Mouse (Mus musculus) small intestine, adult 2 months (tissue): ENCODE measurements around the gene Cib3. TPM values are rescaled to one million over a fixed set of nuclear protein-coding genes. Genes with fewer than 3 reads are reported as not detected.
A peak's percentile ranks its signal among the peaks of the same experiment; 100 is the strongest.

Source experiments
- H3K27ac ChIP-seq: fragments of 200-500 bp; 2 replicates; pipeline ENCODE4 v1.5.1; 2012; ENCODE audit warnings: low read depth, low read length, control low read depth, inconsistent platforms; ENCODE audit not compliant: insufficient read depth
- H3K27me3 ChIP-seq: fragments of 200-500 bp; 2 replicates; pipeline ENCODE4 v1.6.1; 2012; ENCODE audit warnings: mild to moderate bottlenecking, moderate library complexity, low read length, inconsistent platforms; ENCODE audit not compliant: control insufficient read depth, insufficient read depth
- H3K36me3 ChIP-seq: fragments of 200-500 bp; 2 replicates; pipeline ENCODE4 v1.6.1; 2012; ENCODE audit warnings: mild to moderate bottlenecking, low read length, control low read depth, inconsistent platforms; ENCODE audit not compliant: control insufficient read depth, insufficient read depth
- H3K4me1 ChIP-seq: fragments of 200-500 bp; 2 replicates; pipeline ENCODE4 v1.6.1; 2012; ENCODE audit warnings: low read length, inconsistent platforms, mixed read lengths; ENCODE audit not compliant: control insufficient read depth, insufficient read depth, insufficient read length
- H3K4me3 ChIP-seq: fragments of 200-500 bp; 2 replicates; pipeline ENCODE4 v1.5.1; 2012; ENCODE audit warnings: low read depth, mild to moderate bottlenecking, control low read depth, inconsistent platforms, low read length, moderate library complexity
- CTCF ChIP-seq: fragments of 200-500 bp; IDR thresholded peaks from 2 replicates; pipeline ENCODE4 v1.5.1; 2012; ENCODE audit warnings: low read depth, mild to moderate bottlenecking, control low read depth, inconsistent platforms, low read length, moderate library complexity, mixed read lengths; ENCODE audit not compliant: insufficient replicate concordance, insufficient read length; ENCODE audit errors: extremely low read depth
- POLR2A ChIP-seq: fragments of 200-500 bp; IDR thresholded peaks from 2 replicates; pipeline ENCODE4 v1.6.1; 2012; ENCODE audit warnings: low read depth, mild to moderate bottlenecking, control low read depth, inconsistent platforms, low read length, moderate library complexity
- WGBS: fragments of 180-500 bp; shearing (Covaris S2); methylation state at CpG from one replicate; pipeline ENCODE4 v1.1.7; 2018; 5-methylcytosine and 5-hydroxymethylcytosine counted together
- polyA plus RNA-seq: library from polyadenylated mRNA; depleted of rRNA; stranded (reverse); fragments of >200 nt; gene quantifications from 2 replicates; pipeline ENCODE4 v1.2.3, GENCODE M21; 2012

Gene Cib3
- polyA plus RNA-seq, 1 experiment, result not detected

GRCm38 (mm10) chr8:72210710-72211109, 1.9 kb downstream of the Cib3 start:
- 84% methylated on average over 2 of the region's 2 CpGs for WGBS
- no peaks in the 10 kb centered on the region for H3K27me3 ChIP-seq
- H3K4me1 ChIP-seq, result peaks cover 10% of the 10 kb centered on the region; the same call in 1 of the 2 replicates
- H3K36me3 ChIP-seq, result no peaks in the 10 kb centered on the region
- no peak overlapping the region for H3K27ac ChIP-seq
- H3K4me3 ChIP-seq, result no peak overlapping the region
- TF ChIP-seq POLR2A, result no peak
- no peak for TF ChIP-seq CTCF

- Histone ChIP-seq H3K4me1 (peaks cover 10% of the 10 kb centered on the region; the same call in 1 of the 2 replicates), H3K4me3 (no peak overlapping the region), H3K27ac (no peak overlapping the region), H3K27me3 (no peaks in the 10 kb centered on the region), H3K36me3 (no peaks in the 10 kb centered on the region)
- TF ChIP-seq CTCF (no peak), POLR2A (no peak)
- 32% methylated on average over 4 of the region's 4 CpGs for WGBS
Observed at GRCm38 (mm10) chr8:72210222-72210621, 2.4 kb downstream of the Cib3 start.

- Histone ChIP-seq H3K27ac (no peak overlapping the region), H3K4me1 (peaks cover 10% of the 10 kb centered on the region; the same call in 1 of the 2 replicates), H3K36me3 (no peaks in the 10 kb centered on the region), H3K4me3 (no peak overlapping the region), H3K27me3 (no peaks in the 10 kb centered on the region)
- TF ChIP-seq POLR2A (no peak), CTCF (no peak)
- 95% methylated on average over 1 of the region's 1 CpGs for WGBS
Observed at GRCm38 (mm10) chr8:72208582-72208981, 4.1 kb downstream of the Cib3 start.

GRCm38 (mm10) chr8:72197997-72198396, 14.6 kb downstream of the Cib3 start:
- 69% methylated on average over 8 of the region's 8 CpGs for WGBS
- H3K27ac ChIP-seq, result no peak overlapping the region
- peaks cover 28% of the 10 kb centered on the region for H3K36me3 ChIP-seq
- no peak overlapping the region for H3K4me3 ChIP-seq
- no peaks in the 10 kb centered on the region for H3K27me3 ChIP-seq
- H3K4me1 ChIP-seq, result no peaks in the 10 kb centered on the region
- TF ChIP-seq CTCF, result no peak

- Histone ChIP-seq H3K36me3 (0 out of 2 replicates have a peak, but pooled peaks cover 7% of the 10 kb centered on the region), H3K27ac (no peak overlapping the region), H3K4me1 (peaks cover 5% of the 10 kb centered on the region; the same call in 1 of the 2 replicates), H3K27me3 (no peaks in the 10 kb centered on the region), H3K4me3 (no peak overlapping the region)
- TF ChIP-seq POLR2A, result no peak
- TF ChIP-seq CTCF, result no peak
Observed at GRCm38 (mm10) chr8:72192065-72192464, 20.6 kb downstream of the Cib3 start.

GRCm38 (mm10) chr8:72190215-72190539, 22.5 kb downstream of the Cib3 start:
- H3K4me1 ChIP-seq, result peaks cover 5% of the 10 kb centered on the region; the same call in 1 of the 2 replicates
- TF ChIP-seq CTCF, result no peak
- no peak for TF ChIP-seq POLR2A
- peak overlapping the region; percentile 59; the same call in 1 of the 2 replicates for H3K4me3 ChIP-seq
- H3K27ac ChIP-seq, result peak overlapping the region; percentile 71
- H3K27me3 ChIP-seq, result no peaks in the 10 kb centered on the region
- 0 out of 2 replicates have a peak, but pooled peaks cover 3% of the 10 kb centered on the region for H3K36me3 ChIP-seq
- WGBS, result 22% methylated on average over 2 of the region's 2 CpGs

GRCm38 (mm10) chr8:72189417-72190214, 23.0 kb downstream of the Cib3 start, which contains the start of gene Hsh2d:
Gene Hsh2d (plus strand): TSS chr8:72189638.
- H3K27ac ChIP-seq, result peak within 1 kb of the TSS; percentile 71
- TF ChIP-seq POLR2A (peak; percentile 47), CTCF (peak; percentile 69; the same call in 1 of the 2 replicates)
- H3K4me3 ChIP-seq, result peak within 1 kb of the TSS; percentile 59
- 21% methylated on average over 12 of the region's 12 CpGs for WGBS
- H3K27me3 ChIP-seq, result no peaks in the 10 kb centered on the region
- H3K36me3 ChIP-seq, result 0 out of 2 replicates have a peak, but pooled peaks cover 3% of the 10 kb centered on the region
- peaks cover 5% of the 10 kb centered on the region; the same call in 1 of the 2 replicates for H3K4me1 ChIP-seq
